Mouse (Mus musculus) forebrain, postnatal 0 days (tissue): ENCODE measurements around the gene Rsbn1l. TPM values are rescaled to one million over a fixed set of nuclear protein-coding genes. Genes with fewer than 3 reads are reported as not detected.

Experiments used
- ATAC-seq: fragments of 200-750 bp; cut with Nextera tagmentation; 2 replicates; pipeline ENCODE4 v1.8.0; 2017; ENCODE audit warnings: mild to moderate bottlenecking, moderate library complexity
- DNase-seq: peaks from one replicate; pipeline ENCODE4 v3.0.0-alpha.2; 2015
- H3K27ac ChIP-seq: fragments of 300-500 bp; sonication (generic); 2 replicates; pipeline ENCODE4 v1.5.1; 2014; ENCODE audit warnings: low read depth, mild to moderate bottlenecking, antibody characterized with exemption, low read length, moderate library complexity, mixed read lengths
- H3K27me3 ChIP-seq: fragments of 300-500 bp; sonication (generic); 2 replicates; pipeline ENCODE4 v1.6.1; 2014; ENCODE audit warnings: mild to moderate bottlenecking, low read length, mixed read lengths; ENCODE audit not compliant: insufficient read depth
- H3K36me3 ChIP-seq: fragments of 300-500 bp; sonication (generic); 2 replicates; pipeline ENCODE4 v1.6.1; 2014; ENCODE audit warnings: mild to moderate bottlenecking, moderate library complexity; ENCODE audit not compliant: insufficient read depth
- H3K4me1 ChIP-seq: fragments of 300-500 bp; sonication (generic); 2 replicates; pipeline ENCODE4 v1.6.1; 2014; ENCODE audit warnings: antibody characterized with exemption; ENCODE audit not compliant: insufficient read depth
- H3K4me2 ChIP-seq: fragments of 300-500 bp; sonication (generic); 2 replicates; pipeline ENCODE4 v1.6.1; 2014; ENCODE audit warnings: low read depth, mild to moderate bottlenecking, moderate library complexity
- H3K4me3 ChIP-seq: fragments of 300-500 bp; sonication (generic); 2 replicates; pipeline ENCODE4 v1.5.1; 2014; ENCODE audit warnings: low read depth, low read length, mixed read lengths
- H3K9ac ChIP-seq: fragments of 300-500 bp; sonication (generic); 2 replicates; pipeline ENCODE4 v1.6.1; 2014; ENCODE audit warnings: mild to moderate bottlenecking
- H3K9me3 ChIP-seq: fragments of 300-500 bp; sonication (generic); 2 replicates; pipeline ENCODE4 v1.6.1; 2016; ENCODE audit warnings: low read length
- CTCF ChIP-seq: sonication (generic); IDR thresholded peaks from 2 replicates; pipeline ENCODE4 v1.5.1; 2016; ENCODE audit warnings: antibody characterized with exemption, control low read depth, low read depth
- WGBS: fragments of 180-500 bp; shearing (Covaris S2); extraction: QIAGEN DNeasy Blood & Tissue Kit; methylation state at CpG from one replicate; pipeline ENCODE4 v1.1.7; 2014; 5-methylcytosine and 5-hydroxymethylcytosine counted together
- polyA plus RNA-seq: library from polyadenylated mRNA; unstranded; fragments of >200 nt; fragmentation: Nextera tagmentation; extraction: Ambion mirVana; gene quantifications from 2 replicates; pipeline ENCODE4 v1.2.1, GENCODE M21; 2015
- total RNA-seq: library from RNA; depleted of rRNA; stranded (reverse); fragments of >200 nt; gene quantifications from 2 replicates; pipeline ENCODE4 v1.2.3, GENCODE M21; 2014

Rsbn1l gene
- total and polyA plus RNA-seq, 2 experiments from 2014 or later: 3.1 to 5.4 TPM

- H3K27me3 ChIP-seq: no peaks in the 10 kb centered on the region
- H3K27ac ChIP-seq: no peak overlapping the region
- no peak overlapping the region for H3K4me3 ChIP-seq
- H3K9ac ChIP-seq: no peak overlapping the region
- DNase-seq (no peak), ATAC-seq (no peak)
- 73% methylated on average over 4 of the region's 4 CpGs for WGBS
- no peaks in the 10 kb centered on the region for H3K9me3 ChIP-seq
- no peak overlapping the region for H3K4me2 ChIP-seq
- H3K36me3 ChIP-seq: no peaks in the 10 kb centered on the region
- no peaks in the 10 kb centered on the region for H3K4me1 ChIP-seq
- TF ChIP-seq CTCF: no peak
These were observed 15.5 kb downstream of the Rsbn1l start for GRCm38 (mm10) chr5:20940696-20941095.

DNA sequence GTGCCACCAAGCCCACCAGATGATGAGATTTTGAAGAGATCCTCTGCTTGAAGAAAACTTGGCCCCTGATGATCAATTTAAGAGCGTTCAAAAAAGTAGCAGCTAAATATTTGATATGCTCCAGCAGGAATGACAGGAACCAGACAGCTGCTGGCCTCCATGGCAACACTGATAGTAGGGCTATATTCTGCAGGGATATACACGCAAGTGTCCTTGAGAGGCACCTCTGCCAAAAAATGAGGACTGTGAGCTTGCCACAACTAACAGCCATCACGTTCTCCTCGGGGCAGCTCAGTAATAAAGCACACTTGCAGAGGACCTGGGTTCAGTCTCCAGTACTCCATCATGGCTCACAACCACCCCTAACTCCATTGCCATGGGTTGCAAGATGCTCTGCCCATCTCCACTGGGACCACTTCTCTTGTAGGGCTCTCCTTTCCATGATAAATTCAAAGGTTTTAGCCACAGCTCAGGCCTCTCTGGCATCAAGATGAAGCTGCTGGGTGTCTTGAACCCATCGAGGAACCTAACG lies 16.1 kb downstream of the Rsbn1l start:
- ATAC-seq (no peak), DNase-seq (no peak)
- Histone ChIP-seq H3K9ac (no peak overlapping the region), H3K27ac (no peak overlapping the region), H3K9me3 (no peaks in the 10 kb centered on the region), H3K4me3 (no peak overlapping the region), H3K27me3 (no peaks in the 10 kb centered on the region), H3K4me2 (no peak overlapping the region), H3K36me3 (no peaks in the 10 kb centered on the region), H3K4me1 (no peaks in the 10 kb centered on the region)
- 95% methylated on average over 6 of the region's 6 CpGs for WGBS
- no peak for TF ChIP-seq CTCF

DNA sequence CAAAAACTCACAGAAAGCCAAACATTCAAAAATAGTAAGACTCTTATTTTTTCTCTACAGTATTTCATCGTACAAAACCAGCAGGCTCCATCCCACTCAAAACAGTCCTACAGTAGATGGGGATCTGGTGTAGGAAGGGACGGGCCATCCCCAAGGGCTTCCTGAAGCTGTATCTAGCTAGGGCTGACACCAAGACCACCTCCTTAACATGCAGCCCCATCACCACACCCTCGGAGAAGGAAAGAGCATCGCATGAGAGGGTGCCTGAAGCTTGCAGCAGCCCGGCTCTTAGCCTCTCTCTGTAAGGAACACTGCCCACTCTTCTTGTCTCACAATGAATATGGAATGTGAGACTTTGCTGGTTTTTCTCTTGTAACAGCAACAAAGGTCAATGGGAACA lies 17.7 kb downstream of the Rsbn1l start:
- H3K27ac ChIP-seq: no peak overlapping the region
- no peak for DNase-seq
- H3K27me3 ChIP-seq: no peaks in the 10 kb centered on the region
- WGBS: 72% methylated on average over 5 of the region's 5 CpGs
- H3K9ac ChIP-seq: no peak overlapping the region
- TF ChIP-seq CTCF: no peak
- H3K4me3 ChIP-seq: no peak overlapping the region
- ATAC-seq: no peak
- H3K4me2 ChIP-seq: no peak overlapping the region
- H3K4me1 ChIP-seq: no peaks in the 10 kb centered on the region
- no peaks in the 10 kb centered on the region for H3K36me3 ChIP-seq
- H3K9me3 ChIP-seq: no peaks in the 10 kb centered on the region

- Histone ChIP-seq H3K4me1 (no peaks in the 10 kb centered on the region), H3K4me3 (no peak overlapping the region), H3K4me2 (no peak overlapping the region), H3K9me3 (no peaks in the 10 kb centered on the region), H3K9ac (no peak overlapping the region), H3K27me3 (no peaks in the 10 kb centered on the region), H3K36me3 (no peaks in the 10 kb centered on the region), H3K27ac (no peak overlapping the region)
- WGBS: 74% methylated on average over 5 of the region's 5 CpGs
- DNase-seq: no peak
- no peak for ATAC-seq
- TF ChIP-seq CTCF: no peak
These were observed 20.3 kb downstream of the Rsbn1l start for GRCm38 (mm10) chr5:20935934-20936333.

GRCm38 (mm10) chr5:20932585-20932984 lies 23.6 kb downstream of the Rsbn1l start:
- DNase-seq (no peak), ATAC-seq (no peak)
- no peak for TF ChIP-seq CTCF
- Histone ChIP-seq H3K4me2 (no peak overlapping the region), H3K36me3 (no peaks in the 10 kb centered on the region), H3K27me3 (no peaks in the 10 kb centered on the region), H3K4me1 (no peaks in the 10 kb centered on the region), H3K9ac (no peak overlapping the region), H3K27ac (no peak overlapping the region), H3K9me3 (no peaks in the 10 kb centered on the region), H3K4me3 (no peak overlapping the region)
- WGBS: 95% methylated on average over 3 of the region's 3 CpGs

GRCm38 (mm10) chr5:20931300-20931699 lies 24.9 kb downstream of the Rsbn1l start:
- Histone ChIP-seq H3K36me3 (no peaks in the 10 kb centered on the region), H3K9me3 (no peaks in the 10 kb centered on the region), H3K27me3 (no peaks in the 10 kb centered on the region), H3K4me2 (no peak overlapping the region), H3K27ac (no peak overlapping the region), H3K4me1 (no peaks in the 10 kb centered on the region), H3K4me3 (no peak overlapping the region), H3K9ac (no peak overlapping the region)
- 86% methylated on average over 3 of the region's 3 CpGs for WGBS
- no peak for DNase-seq
- TF ChIP-seq CTCF: no peak
- ATAC-seq: no peak

GRCm38 (mm10) chr5:20930430-20930829 lies 25.8 kb downstream of the Rsbn1l start:
- Histone ChIP-seq H3K27ac (no peak overlapping the region), H3K4me2 (no peak overlapping the region), H3K9ac (no peak overlapping the region), H3K4me1 (no peaks in the 10 kb centered on the region), H3K4me3 (no peak overlapping the region), H3K27me3 (no peaks in the 10 kb centered on the region), H3K36me3 (no peaks in the 10 kb centered on the region), H3K9me3 (no peaks in the 10 kb centered on the region)
- no peak for ATAC-seq
- no peak for DNase-seq
- TF ChIP-seq CTCF: no peak
